Mouse (Mus musculus): ENCODE results near the gene Mt3.
"Not testable (repeated sequence)": the region's sequence is repeated elsewhere in the genome, so short reads cannot be mapped to it uniquely, and the experiment has no call there.

Gene Mt3

DNA sequence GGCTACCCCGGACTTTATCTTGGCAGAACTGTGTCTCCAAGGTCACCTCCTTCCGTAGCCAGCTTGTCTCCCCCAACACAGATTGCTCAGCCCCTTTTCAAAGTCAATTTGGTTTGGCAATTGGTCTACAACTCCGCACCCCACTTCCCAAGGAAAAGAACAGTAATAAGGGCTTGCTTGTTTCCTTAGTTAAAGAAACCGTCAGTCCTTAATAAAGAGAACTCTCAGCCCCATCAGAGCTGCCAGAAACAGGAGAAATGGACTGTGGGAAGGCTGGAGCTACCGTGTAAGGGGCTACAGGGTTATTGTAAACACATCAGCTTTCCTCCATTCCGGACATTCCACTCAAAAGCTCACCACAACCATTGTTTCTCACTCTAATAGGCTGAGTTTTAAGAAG lies 2.1 kb downstream of the Mt3 start:
- DNase-seq: no peak

DNA sequence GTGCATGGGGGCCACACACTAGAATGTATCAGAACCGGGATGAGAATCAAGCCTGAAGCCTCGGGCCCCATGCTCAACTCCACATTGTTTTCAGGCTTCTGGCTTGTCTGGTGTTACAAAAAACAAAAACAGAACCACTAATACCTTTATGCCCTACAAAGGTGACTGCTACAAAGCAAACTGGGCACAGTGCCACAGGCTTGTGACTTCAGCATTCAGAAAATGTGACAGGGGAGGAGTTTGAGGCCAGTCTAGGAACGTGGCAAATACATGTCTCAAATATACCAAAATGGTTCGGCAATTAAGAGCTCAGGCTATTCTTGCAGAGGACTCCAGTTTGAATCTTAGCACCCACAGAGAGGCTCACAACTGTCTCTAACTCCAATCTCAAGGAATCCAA lies 3.7 kb downstream of the Mt3 start:
- DNase-seq: peak in 1 of 2 experiments; percentile 20

DNA sequence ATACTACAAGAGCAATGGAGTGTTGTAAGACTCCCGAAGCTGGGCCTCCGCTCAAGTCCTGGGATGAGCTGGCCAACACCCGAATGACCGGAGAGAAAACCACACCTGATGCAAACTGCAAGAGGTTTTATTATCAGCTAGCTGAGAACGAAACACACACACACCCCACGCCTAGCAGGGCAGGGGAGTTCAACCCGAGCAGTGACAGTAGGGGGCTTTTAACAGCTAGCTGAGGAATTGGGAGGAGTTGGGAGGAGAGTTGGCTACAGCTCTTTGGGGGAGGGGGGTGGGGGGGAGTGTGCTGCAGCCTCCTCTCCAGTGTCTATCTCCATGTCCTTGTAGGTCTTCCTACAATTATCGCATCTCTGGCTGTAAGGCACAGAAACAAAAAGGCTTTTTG lies 13.4 kb downstream of the Mt3 start:
- DNase-seq: not testable (repeated sequence)

DNA sequence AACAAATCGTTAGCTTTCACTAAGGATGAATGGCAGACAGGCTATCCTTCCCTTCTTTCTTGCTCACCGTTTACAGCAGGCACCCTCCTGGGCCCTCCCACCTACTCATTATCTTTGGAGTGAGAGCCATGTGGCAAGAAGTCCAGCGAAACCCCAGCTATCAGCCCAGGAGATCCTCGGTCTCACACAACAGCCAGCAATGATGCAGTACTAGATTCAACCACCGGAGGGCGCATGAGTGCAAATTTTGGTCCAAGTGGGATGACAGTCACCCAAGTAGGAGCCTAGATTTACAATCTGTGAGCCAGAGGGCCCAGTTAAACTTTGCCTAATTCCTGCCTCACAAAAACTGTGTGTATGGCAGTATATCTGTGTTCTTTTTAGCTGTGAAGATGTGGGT lies 14.8 kb downstream of the Mt3 start:
- peak; percentile 84 to 86 for DNase-seq

DNA sequence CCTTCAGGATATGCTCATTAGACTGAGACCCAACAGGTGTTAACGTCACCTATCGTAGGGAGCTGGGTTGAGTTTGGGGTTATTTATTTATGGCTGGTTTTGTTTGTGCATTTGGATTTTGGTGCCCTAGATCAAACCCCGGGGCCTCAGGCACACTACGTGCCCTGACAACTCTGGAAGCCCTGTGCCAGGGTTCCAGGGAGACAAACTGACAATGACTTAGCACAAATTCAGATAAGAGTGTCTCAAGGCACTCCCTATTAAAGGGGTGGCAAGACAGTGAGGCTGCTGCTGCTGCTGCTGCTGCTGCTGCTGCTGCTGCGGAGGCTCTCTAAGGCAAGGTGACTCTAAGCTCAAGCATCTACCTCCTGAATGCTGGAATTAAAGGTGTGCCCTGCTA lies 17.1 kb downstream of the Mt3 start:
- DNase-seq: no peak

DNA sequence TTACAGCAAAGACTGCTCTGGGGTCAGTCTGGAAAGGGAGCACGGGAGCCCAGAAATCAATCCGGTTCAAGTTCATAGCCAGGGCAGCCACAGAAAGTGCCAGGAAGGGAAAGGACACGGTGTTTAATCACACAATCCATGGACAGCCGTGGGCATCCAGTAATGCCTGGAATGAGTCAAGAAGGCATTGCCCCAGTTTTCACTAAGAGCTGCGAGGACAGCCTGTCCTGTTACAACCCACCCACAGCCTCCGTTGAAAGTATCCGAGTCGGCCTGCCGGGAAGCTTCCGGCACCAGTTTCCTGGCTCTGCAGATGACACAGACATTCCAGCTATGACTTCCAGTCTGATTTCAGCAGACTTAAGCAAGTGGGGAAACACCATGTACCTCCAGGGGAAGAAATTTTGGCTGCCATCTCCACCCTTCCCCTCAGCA lies 18.9 kb downstream of the Mt3 start:
- peak; percentile 37 to 58 for DNase-seq

DNA sequence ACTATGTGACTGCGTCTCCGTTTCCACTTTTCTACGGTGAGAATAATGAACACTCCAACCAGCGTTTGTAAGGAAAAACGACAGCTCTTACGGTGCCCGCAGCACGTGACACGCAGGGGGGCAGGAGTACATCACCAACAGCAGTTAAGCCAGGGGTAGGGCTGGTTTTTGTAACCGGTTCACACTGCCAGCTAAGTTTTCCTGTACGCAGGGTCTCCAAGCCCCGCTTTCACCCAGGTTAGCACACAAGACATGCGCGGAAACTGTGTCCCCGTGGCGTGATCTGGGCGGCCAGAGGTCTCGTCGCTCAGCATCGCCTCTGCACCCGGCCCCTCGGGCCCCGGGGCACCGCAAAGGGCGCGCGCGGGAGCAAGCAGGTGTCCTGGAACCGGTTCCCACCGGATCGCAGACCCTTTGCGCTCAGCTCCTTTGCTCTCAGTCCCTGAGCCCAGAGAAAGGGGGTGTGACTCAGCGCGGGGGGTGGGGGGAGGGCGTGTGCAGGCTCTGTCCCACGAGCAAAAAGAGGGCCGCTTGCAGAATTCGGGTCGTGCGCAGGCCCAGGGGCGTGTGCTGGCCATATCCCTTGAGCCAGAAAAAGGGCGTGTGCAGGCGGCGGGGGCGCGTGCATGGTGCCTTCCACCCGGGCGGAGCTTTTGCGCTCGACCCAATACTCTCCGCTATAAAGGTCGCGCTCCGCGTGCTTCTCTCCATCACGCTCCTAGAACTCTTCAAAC lies 19.8 kb downstream of the Mt3 start, which contains the start of gene Mt2:
Gene Mt2, plus strand, starts transcription at position 590 of the 734 bp plus-strand sequence.
- peak; percentile 71 to 73 for DNase-seq

DNA sequence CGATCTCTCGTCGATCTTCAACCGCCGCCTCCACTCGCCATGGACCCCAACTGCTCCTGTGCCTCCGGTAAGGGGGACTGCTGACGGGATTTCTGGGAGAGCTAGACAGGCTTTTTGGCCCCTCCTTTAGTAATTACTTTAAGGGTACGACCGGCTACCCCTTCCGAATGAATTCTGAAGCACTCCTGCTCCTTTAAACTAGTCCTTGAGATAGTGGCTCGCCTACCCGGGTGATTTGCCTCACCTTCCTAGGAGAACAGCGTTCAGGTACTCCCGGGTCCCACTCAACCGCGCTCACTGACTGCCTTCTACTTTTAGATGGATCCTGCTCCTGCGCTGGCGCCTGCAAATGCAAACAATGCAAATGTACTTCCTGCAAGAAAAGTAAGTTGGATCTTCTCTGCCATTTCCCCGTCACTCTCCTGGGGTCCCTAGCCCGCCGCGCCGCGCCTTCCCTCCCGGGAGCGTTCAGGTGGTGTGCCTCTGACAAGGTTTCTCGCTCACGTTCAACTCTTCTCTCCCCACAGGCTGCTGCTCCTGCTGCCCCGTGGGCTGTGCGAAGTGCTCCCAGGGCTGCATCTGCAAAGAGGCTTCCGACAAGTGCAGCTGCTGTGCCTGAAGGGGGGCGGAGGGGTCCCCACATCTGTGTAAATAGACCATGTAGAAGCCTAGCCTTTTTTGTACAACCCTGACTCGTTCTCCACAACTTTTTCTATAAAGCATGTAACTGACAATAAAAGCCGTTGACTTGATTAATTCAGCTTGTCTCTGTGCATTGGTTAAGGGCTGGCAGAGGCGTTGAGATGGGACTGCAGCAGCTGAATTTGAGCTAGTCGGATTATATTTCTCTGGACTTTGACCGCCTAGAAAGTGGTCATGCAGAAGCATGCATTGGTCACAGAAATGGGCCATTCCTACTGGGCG lies 20.7 kb downstream of the Mt3 start:
- DNase-seq: no peak

DNA sequence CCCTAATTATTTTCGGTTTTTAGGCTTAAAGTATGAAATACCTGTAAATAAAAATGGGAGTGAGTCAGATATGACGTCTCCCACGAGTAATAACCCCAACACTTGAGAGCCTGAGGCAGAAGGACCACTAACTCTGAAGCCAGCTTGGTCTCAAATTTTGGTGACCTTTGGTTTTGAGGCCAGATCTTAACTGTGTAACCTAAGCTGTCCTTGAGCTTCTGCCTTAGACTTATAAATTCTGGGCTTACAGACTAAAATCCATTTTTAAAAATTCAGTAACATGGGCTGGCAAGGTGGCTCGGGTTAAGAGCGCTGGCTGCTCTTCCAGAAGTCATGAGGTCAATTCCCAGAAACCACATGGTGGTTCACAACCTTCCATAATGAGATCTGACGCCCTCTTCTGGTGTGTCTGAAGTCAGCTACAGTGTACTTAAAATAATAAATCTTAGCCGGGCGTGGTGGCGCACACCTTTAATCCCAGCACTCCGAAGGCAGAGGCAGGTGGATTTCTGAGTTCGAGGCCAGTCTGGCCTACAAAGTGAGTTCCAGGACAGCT lies 21.5 kb downstream of the Mt3 start:
- no peak for DNase-seq

DNA sequence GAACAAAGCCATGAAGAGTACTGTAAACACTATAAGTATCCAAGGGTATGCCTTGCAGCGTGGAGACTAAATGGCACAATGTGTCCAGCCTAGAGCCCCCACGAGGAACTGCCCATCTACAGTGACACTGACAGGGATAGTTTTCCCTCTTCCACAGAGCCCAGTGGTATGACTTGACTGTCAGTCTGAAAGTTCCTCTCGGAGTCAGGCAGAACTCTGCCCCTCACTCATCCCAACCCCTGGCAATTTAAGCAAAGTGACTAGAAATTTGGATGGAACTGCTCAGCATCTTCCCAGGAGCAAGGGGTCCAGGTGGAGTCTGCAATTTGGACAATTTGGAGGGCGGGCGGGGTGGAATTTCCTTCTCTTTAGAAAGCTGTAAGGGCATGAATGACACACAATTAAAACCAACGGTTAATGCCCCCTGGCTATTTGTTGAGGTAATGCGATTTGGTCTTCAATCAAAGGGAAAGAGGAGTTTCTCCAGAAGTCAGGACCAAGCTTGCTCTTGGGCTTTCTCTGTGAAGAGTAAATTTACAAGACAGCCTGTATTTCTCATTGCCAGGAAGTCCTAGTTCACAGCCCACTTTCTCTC lies 22.3 kb downstream of the Mt3 start:
- no peak for DNase-seq

DNA sequence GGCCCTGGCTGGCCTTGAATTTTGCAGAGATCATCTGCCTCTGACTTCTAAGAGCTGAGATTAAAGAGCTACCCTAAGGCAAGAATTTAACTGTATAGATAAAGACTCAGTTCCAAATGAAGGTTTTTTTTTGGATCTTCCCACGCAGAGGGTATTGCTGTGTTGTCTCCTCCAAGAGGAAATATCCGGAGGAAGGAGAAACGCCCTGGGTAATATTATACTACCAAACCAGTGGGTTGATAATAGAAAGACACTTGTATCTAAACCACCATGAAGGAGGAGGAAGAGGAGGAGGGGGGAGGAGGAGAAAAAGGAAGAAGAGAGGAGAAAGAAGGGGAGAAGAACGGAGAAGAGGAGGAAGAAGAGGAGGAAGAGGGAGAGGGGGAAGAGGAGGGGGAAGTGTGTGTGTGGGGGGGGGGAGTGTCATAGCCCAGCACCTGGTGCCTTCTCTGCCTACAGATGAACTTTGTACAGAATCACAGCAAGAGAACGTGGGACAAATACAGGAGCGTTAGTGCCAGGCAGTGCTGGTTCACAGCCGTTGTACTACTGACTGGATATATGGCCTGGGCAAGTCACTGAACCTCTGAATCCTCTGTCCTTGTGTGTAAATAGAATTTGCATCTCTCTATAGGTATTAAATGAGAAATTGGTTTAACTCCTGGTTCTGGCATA lies 25.4 kb downstream of the Mt3 start:
- no peak for DNase-seq

DNA sequence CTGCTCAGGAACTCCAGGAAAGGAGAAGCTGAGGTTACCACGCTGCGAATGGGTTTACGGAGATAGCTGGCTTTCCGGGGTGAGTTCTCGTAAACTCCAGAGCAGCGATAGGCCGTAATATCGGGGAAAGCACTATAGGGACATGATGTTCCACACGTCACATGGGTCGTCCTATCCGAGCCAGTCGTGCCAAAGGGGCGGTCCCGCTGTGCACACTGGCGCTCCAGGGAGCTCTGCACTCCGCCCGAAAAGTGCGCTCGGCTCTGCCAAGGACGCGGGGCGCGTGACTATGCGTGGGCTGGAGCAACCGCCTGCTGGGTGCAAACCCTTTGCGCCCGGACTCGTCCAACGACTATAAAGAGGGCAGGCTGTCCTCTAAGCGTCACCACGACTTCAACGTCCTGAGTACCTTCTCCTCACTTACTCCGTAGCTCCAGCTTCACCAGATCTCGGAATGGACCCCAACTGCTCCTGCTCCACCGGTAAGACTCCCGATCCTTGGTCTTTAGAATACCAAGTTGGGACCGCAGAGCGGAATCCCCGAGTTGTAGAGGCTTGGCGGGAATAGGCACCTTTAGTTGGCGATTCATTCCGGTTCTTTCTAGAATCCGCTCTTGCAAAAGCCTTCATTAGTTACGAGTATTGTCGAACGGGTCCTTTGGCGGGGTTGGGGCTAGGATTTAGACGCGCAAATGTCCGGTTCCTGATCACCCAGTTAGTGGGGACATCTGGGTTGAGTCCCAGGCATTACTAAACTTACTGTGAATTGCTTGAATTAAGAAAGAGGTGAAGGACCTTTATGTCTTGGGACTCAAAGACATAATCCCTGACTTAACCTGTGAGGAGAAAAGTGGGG lies 26.7 kb downstream of the Mt3 start, which contains the start of gene Mt1:
Gene Mt1, plus strand, starts transcription at position 226 of the 856 bp plus-strand sequence.
- DNase-seq: peak; percentile 89 to 93

DNA sequence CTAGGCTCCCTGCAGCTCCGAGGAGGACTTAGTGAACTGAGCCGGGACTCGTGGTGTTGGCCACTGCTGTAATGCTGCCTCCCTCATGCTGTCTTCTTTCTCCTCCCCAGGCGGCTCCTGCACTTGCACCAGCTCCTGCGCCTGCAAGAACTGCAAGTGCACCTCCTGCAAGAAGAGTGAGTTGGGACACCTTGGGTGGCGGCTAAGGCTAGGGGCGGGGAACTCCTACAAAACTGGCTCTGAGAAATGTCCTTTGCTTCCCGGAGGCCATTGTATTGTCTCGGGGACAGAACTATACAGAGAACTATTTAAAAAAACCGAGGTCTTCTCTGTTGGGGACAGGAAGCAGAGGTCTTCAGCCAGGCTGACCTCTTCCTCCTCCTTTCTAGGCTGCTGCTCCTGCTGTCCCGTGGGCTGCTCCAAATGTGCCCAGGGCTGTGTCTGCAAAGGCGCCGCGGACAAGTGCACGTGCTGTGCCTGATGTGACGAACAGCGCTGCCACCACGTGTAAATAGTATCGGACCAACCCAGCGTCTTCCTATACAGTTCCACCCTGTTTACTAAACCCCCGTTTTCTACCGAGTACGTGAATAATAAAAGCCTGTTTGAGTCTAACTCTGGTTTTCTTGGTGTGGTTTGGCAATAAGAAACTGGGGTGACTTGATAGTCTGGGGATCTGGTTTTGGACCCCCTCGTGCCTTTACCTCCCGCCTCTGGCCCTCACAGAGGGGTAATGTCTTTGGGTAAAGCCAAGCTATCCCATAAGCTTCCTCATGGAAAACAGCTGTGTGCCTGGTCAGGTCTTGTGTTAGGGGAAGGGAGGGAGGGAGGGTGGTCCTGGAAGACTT lies 27.5 kb downstream of the Mt3 start:
- no peak for DNase-seq

DNA sequence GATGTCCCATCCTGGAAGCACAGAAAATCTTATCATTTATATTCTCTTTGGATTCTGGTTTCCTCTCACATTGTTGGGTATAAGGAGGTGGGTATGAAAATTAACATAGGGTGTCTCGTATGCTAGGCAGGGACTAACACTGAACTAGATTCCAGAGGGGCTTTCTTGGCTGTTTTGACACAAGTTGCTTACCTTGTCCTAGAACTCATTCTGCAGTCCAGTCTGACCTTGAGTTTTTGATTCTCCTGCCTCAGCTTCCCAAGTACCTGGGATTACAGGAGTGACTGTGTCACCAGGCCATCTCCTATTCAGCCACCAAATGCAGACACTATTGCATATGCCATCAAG lies 28.1 kb downstream of the Mt3 start:
- no peak for DNase-seq

DNA sequence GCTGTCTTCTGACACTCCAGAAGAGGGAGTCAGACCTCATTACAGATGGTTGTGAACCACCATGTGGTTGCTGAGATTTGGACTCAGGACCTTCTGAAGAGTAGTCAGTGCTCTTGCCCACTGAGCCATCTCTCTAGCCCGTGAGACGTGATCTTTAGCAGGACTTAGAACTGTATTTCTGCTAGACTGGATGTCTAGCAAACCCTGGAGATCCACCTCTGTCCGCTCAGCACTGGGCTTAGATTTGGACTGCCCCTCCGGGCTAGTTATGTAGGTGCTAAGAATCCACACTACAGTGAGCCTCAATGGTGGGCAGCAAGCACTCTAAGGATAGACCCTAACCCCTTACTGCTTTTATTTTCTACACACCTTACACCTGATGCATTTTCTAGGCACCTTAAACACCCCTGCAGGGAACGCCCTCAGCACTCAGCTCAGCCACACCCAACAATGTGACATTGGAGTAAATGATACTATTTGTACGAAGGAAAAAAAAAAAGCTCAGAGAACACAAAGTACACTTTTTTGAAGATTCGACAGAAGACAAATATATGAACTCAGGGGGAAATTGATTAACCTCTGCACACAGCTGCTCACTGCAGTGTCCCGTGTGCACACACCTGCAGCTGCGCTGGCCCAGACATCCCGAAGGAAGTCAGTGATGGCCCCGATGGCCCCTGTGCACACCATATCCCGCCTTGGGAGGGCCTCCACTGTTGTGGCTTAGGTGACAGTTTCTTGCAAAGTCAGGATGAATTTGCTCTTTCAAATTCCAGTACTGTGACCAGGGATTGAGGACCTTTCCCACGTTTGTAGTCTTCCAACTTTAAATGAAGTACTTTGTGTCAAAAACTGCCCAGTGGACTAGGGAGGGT lies 29.9 kb downstream of the Mt3 start:
- no peak for DNase-seq

DNA sequence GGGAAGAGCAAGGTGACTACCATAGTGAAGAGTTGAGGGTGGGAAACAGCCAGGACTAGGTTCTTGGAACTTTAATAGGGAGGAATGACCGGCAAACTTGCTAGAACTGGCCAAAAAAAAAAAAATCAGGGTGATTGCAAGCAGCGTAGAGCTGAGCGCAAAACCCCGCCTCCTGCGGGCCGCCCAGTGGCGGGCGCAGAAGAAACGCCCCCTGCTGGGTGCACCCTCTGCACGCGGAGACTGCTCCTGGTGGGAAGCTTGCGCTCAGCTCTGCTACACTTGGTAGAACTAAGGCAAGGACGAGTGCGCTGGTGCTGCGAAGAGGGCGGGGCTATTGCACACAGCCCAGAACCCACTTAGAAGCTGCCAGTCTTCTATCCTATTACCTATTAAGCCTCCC lies 30.7 kb downstream of the Mt3 start:
- DNase-seq: peak; percentile 77 to 85

DNA sequence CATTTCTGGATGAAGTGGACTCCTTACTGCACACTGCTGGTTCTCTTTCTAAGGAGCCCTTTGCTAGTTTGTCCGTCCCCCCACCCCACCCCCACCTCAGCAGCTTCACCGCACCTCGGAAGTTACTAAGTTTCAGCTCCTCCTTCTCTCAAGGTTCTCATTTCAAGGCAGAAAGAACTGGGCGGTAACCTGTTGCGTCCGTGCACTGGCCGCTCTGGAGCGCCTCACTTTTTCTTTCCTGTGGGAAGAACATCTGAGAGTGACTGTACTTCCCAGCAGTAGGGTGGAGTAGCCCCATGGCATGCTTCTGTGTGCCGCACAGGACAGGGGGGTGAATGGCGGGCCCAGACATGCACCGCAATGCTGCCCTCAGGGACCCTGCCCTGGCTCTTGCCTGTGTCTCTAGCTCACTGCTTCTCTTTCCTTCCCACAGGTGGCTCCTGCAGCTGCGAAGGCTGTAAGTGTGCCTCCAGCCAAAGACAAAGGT lies 32.0 kb downstream of the Mt3 start:
- DNase-seq: no peak

DNA sequence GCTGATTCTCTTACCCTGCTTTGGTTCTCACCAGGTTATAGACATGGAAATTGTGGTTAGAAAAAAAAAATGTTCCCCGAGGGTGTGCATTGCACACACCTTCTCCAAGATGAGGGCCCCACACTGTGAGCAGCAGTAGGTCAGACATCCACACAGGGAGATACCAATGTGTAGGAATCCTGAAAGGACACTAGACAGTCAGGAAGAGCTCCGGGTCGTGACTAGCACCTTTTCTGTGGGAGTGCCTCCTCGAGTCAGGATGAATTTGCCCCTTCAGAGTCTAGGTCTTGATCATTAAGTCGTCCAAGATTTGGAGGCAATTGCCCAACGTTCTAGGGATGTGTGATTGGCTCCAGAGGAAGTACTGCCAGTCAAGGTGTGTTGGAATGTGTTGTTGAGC lies 33.4 kb downstream of the Mt3 start:
- DNase-seq: no peak

DNA sequence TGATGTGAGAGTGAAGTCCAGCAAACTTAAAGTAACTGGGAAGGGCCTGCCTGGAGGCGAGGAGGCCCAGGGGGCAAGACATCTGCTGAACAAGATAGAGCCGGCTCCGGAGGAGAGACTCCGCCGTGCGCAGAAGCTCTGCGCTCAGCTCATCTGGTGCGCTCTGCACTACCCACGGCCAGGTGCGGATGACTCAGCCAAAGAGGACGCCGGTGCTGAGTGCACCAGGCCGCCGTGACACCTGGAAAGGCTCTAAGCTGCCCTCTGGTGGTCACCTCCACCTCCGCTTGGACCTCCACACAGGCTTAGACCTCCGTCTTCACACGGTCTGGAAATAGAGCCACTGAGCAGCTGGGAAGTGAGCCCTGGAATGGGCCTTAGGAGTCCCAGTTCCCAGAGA lies 34.1 kb downstream of the Mt3 start:
- DNase-seq: peak; percentile 88 to 91
